Mouse (Mus musculus) neutrophil, adult 5-6 weeks (primary cell): Measurements from ENCODE around the gene Dlk1. TPM values are rescaled to one million over a fixed set of nuclear protein-coding genes. Genes with fewer than 3 reads are reported as not detected.
A peak's percentile ranks its signal among the peaks of the same experiment; 100 is the strongest.
"Not testable (repeated sequence)": the region's sequence is repeated elsewhere in the genome, so short reads cannot be mapped to it uniquely, and the experiment has no call there.

Source experiments
- ATAC-seq: fragments of 151-379, 151-347 bp; 2 replicates; pipeline ENCODE4 v1.8.0; 2017; ENCODE audit warnings: mild to moderate bottlenecking, moderate TSS enrichment; ENCODE audit not compliant: insufficient number of reproducible peaks, poor library complexity, low FRiP score, severe bottlenecking; ENCODE audit errors: extremely low read depth
- total RNA-seq: library from RNA; stranded (forward); fragments of 200-1000 nt; gene quantifications from 2 replicates; pipeline ENCODE4 v1.2.3, GENCODE M21; 2017

Gene Dlk1
- total RNA-seq, 1 experiment from 2014 or later = not detected

DNA sequence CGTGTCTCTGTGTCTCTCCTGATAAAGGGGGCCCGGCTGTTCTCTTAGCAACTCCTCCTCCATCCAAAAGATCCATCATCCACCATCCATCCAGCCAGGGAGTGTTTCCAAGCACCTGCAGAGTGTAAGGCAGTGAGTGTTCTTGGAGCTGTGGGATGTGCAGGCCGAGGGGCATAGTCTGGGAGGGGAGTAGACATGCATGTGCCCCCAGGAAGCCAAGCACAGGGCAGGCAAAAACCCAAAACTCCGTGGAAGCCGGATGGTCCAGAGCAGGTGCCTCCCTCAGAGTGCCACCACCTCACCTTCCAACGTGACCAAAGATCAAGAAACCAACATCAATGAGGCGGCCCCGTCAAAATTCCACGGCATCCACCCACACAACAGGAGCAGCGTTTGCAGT is 10.0 kb downstream of the Dlk1 start:
- ATAC-seq = no peak

DNA sequence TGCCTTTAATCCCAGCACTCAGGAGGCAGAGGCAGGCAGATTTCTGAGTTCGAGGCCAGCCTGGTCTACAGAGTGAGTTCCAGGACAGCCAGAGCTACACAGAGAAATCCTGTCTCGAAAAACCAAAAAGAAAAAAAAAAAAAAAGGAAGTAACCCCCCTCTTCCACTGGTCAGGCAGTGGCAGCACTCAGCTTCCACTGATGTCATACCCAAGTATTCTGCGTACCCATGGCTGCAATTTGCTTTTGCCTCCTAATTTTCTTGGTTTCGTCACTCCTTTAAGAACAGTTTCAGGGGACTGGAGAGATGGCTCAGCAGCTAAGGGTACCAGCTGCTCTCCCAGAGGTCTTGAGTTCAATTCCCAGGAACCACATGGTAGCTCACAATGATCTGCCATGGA is 14.8 kb downstream of the Dlk1 start:
- not testable (repeated sequence) for ATAC-seq

DNA sequence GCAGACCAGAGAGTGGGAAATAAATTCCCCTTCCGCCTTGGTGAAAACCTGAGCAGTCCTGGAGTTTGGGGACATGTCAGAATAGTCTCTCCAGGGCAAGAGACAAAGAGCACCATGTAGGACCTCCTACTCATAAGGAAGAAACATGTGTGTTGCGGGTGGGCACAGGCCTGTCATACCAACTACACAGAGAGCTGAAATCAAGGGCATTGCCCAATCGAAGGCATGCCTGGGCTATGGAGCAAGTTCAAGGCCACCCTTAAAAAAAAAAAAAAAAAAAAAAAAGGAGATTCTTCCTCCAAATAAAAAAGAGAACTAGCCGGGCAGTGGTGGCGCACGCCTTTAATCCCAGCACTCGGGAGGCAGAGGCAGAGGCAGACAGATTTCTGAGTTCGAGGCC is 17.2 kb downstream of the Dlk1 start:
- no peak for ATAC-seq

DNA sequence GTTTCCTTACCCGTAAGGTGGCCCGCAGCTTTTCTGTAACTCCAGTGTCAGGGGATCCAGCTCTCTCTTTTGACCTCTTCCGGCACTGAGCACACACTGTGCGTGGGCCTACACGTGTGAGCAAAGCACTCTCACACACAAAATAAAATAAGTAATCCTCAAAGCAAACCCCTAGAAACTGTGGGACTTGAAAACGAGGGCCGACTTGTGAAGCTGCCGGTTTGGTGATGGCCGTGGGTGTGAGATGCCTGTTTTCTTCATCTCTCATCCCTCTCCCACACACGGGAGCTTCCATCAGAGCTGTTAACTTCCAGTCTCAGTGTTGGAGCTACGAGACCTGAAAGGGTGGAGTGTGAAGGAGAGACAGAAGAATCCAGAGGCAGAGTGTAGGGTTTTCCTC is 20.0 kb downstream of the Dlk1 start:
- no peak for ATAC-seq

DNA sequence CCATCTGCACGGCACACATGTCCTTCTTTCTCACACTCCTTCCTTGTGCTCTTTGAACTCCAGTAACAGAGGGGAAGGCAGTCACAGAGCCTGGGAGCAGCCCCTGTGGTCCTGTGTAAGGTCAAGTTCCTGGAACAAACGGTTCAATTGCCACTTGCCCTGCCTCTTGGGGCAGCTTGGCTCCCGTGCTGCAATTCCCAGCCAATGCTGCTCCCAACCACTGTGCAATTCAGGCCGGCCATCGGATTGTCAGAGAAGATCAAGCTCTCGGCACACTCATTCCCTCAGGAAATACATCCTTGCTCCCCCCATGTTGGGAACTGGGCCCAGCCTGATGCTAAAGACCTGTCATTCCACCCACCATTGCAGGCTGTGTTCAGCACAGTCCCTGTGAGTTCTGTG is 21.0 kb downstream of the Dlk1 start:
- no peak for ATAC-seq

DNA sequence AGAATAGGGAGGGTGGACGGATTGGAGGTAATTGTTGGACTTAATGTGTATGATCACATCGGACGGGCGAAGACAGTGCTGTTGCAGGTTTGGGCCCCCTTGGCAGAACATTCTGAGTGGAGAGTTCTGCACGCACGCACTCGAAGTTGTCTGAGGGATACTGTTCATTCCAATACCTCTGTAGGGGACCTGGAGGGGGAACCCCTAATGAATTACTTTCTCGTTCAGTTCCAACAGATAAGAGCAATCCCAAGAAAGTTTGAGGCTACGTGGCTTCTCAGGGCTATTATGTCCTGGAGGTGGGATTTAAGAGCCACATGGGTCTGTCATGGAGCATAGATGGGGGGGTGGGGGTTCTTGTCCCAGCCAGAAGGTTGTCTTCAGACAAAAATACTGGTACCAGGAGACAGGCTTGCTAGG is 21.6 kb downstream of the Dlk1 start:
- ATAC-seq = no peak

DNA sequence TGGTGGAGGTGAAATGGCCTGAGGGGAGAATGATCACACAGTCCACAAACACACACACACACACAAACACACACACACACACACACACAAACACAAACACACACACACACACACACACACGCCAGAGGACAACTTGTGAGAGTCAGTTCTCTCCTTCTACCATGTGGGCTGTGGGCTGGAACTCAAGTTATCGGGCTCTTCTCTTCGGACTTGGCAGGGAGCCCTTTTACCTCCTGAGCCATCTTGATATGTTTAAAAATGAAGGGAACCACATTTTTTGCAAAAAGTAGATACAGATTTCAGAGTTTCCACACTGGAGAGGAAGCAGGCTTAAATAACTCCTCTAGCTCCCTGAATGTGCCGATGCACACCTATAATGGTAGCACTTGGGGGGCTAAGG is 22.9 kb downstream of the Dlk1 start:
- no peak for ATAC-seq

DNA sequence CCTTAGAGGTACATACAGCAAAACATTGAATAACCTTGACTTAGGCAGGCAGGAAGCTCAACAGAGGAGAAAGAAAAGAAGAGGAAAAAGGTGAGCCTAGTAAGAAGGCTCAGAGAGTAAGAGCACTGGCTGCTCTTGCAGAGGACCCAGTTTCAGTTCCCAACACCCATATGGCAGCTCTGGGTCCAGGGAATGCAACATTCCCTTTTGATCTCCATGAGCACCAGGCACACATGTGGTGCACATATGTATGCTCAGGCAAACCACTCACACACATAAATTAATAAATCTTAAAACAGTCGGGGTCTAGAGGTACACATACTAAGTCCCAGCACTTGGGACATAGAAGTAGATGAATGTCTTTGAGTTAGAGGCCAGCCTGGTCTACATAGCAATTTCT is 33.9 kb downstream of the Dlk1 start:
- ATAC-seq = not testable (repeated sequence)

DNA sequence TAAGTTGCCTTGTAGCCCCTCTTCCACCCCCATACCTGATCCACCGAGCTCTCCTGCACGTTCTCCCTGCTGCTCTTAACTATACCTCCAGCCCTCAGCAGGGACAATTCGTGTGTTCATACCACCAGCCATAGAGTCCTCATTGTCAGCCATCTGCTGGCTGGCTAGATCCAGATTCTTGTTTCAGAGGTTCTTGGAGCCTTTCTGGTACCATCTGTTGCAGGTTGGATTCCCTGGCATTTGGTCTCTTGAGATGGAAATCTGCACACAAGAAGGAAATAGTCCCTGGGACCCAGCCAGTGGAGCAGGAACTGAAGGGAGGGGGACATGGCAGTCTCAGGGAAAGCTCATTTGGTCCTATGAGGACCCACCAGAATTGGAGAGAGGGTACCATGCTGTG is 39.1 kb downstream of the Dlk1 start:
- ATAC-seq = no peak

DNA sequence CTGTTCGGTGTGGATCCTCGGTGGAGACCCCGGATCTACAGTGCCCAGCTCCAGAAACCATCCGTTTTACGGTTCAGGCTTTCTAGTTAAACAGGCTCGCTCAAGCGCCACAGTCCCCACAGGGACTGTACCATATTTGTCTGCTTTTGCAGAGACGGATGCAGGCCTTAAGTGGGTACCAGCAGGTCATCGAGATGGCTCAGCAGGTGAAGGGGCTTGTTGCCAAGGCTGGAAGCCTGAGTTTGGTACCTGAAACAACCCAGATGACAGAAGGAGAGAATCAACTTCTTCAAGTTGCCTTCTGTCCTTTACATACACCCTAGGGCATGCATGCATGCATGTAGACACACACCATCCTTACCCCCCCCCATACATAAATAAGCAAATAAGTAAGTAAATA is 40.8 kb downstream of the Dlk1 start:
- ATAC-seq = no peak

DNA sequence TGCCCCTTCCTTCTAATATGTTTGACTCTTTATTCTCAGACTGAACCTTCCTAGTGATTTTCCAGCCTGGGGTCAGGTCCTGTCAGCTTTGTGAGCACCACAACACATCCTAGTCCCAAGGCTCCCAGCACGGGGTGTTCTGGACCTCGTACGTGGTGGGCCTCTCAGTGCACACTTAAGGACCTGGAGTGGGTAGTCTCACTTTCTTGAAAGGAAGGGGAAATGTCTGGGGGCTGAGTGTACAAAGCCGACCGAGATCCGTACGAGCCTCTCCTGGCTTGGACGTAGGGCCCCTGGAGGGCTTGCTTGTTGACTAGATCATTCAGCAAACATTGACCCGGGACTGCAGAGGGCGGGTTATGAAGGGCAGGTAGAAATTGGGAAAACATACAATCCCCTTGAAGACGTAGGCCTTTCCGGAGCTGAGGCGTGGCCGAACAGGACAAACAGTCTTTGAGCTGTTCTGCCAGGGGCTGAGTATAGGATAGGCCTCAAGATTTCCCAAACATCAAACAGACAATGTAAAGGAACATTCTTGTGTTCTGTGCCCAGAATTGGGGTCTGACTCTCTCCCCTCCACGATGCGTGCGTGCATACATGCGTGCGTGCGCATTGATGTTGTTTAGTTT is 42.5 kb downstream of the Dlk1 start:
- ATAC-seq = no peak

DNA sequence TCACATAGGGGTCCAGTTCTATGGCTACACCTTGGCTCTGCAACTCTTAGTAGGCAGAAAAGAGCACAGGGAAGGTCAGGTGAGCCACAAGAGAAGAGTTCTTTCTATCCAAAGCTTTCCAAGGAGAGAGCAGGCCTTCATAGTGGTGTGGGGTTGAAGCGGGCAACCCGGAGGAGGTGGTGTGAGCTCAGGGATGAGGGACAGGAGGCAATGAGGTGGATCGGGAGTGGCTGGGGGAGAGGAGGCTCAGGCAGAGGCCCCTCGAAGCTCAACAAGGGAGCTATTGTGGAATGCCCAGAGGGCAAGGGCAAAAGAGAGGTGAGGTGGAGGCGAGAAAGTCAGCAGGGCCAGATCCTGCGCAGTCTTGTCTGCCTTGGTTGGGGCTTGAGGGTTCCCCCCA is 43.8 kb downstream of the Dlk1 start:
- no peak for ATAC-seq

DNA sequence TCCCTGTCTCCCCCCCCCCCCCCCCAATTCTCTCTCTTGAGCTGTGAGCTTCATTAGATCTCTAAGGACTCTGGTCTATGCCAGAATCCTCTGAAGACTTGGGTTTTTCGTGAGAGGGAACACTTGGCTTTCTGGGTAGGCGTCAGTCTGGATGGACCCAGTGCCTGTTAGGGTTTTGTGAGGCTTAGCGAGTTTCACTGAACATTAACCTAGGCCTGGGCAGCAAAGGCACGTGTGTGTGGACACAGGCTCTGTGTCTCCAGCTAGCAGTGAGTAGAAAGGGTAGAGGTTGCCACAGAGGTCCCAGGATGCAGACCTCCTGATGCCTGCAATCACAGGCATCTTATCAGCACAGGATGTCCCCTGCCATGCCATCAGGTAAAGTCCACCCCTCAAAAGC is 48.4 kb downstream of the Dlk1 start:
- ATAC-seq = no peak

DNA sequence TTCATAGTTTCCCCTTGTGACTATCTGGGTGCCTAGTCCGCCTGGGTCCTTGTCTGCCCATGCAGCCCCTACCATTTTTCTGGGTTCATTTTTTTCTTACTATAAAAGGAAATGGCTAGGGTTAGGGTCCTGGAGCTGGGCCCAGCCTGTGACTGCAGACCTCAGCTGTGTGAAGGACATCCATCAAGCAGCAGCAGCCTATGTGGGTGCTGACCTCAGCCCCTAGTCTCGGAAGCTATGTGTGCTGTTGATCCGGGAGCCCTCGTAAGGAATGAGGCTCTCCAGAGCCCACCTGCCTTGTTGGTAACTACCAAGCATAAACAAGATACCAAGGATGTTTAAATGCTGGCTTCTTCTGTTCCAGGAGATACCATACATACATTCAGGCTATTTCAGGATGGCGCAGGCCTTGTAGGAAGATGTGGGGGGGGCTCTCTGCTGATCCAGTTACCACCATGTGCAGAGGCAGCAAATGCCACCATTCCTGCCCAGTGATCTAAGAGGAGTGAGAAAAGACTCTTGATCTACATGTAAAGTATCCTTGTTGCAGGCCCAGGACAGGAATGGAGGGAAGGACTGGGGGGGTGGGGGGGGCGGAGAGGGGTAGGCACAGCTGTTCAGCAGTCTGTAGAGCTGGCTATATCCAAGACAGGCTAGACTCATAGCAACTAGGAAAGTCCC is 49.9 kb downstream of the Dlk1 start:
- ATAC-seq = no peak

DNA sequence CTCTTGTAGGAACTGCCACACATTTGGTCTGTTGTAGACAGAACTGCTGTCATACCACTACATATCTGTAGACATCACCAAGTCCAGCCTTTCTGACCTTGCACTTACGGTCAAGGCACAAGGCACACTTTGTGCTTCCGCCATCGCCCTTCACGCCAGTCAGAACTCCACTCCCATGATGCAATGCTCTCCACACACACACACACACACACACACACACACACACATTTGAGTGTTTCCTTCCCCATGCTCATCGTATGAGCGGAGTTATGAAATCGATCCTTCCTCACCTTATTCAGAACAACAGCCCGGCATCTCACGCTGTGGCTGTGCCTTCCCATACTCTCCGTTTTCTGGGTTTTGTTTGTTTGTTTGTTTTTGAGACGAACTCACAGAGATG is 55.1 kb downstream of the Dlk1 start:
- peak; percentile 78 for ATAC-seq

DNA sequence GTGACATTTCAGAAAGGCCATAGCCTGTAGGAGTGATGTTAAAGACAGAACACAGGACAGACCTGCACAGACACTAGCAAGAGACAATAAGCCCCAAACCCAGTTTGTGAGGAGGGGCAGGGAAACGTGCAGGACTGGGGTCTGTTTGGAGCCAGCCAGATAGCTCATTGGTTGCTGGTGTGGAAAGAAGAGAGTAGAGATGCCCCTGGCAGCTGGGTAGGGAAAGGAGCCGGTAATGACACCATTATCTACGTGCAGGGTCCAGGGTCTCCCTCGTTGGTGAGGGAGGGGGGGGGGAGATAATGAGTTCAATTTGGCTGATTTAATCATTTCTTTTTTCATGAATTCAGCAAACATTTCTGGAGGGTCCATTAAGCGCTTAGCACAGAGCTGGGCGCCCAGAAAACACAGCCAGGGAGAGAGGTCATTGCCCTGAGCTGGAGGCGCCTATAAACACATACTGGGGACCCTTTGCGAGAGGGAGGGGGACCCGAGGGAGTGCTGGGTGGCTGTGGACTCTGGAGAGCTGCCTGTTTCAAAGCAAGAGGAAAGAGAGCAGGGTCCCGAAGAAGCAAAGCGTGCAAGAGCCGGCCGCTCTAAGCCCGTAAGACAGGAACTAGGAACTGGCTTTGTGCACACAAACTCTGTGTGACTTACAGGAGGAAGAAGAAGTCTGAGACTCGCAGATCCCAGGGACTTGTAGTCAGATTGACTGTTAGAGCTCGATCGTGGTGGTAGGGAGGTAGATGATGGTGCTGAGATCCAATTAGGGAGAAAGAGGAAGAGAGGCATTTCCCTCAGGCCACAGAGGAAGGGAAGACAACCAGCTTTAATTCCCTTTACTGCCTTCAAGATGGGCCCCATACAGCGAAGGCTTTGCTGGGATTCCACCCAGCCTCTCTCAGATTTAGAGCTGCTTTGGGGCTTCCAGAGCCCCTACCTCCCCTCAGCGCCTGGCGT is 56.2 kb downstream of the Dlk1 start:
- no peak; the same call in 1 of the 2 replicates for ATAC-seq

DNA sequence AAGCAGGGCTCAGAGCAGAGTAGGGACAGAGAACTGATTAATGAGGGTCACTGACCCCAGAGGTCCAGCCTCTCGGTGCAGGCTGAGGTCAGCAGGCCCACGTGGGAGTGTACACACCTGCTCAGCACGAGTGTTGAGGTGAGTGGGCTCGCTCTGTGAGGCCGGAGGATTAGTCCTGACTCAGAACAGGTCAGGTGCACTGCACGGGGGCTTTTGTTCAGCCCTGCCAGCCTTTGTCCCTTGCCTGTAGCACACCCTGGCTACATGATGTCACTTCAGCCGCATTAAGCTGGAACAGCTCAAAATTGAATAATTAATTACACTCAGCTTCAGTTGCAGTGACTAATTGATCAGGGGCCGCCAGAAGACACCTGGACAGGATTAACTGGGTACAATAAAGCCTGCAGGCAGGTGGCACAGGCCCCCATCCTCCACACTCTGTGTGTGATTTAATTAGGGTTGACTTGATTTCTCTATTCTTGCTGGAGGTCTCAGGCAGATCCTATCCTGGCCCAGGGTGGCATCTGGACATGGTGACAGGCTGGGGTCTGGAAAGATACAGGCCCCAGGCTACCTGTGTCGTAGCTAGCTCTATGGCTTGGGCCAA is 57.0 kb downstream of the Dlk1 start:
- no peak for ATAC-seq

DNA sequence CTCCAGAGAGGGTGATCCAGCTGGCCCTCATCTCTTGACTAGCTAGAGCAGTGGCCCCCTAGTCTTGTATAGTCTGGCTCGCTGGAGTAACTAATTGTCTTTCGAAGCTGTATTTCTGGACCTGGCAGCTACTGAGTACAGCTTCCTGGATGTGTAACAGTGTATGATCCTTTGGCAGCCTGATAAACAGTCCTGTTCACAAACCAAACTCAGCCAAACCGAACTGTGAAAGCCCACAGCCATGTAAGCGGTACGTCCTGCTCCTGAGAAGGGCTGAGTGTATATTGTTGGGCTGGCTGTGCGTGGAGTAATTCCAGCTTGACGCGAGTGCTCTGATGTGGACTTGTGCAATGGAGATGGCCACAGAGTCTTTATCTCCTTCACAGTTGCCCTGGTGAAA is 57.6 kb downstream of the Dlk1 start:
- ATAC-seq = no peak

DNA sequence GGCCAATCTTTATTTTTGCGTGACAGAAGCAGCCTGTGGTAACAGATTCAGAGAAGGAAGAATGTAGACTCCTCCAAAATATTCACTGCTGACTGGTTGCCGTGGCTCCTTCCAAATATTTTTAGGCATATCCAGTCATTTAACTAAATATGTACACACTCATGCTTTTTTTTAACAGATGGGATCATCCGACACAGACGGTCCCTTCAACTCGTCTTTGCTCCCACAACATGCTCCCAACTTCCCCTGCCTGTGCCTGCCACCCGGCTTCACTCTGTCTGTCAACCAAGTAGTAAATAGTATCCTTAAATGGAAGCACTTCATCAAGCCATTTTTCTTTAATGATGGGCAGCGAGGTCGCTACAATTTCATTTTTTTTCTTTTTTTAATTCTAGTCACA is 58.8 kb downstream of the Dlk1 start:
- no peak for ATAC-seq
